Mouse (Mus musculus) naive thymus-derived CD4-positive, alpha-beta T cell, adult 2 months (primary cell): ENCODE measurements at regions not wholly inside any gene's neighbourhood (a gene's known extent, or its start where the extent isn't known, plus 50 kb on each side); places are given as distances from the start of the nearest gene placed in this dataset.

Experiments
- DNase-seq: peaks from one replicate; pipeline ENCODE4 v3.0.0-alpha.2; 2011; ENCODE audit warnings: low read depth

DNA sequence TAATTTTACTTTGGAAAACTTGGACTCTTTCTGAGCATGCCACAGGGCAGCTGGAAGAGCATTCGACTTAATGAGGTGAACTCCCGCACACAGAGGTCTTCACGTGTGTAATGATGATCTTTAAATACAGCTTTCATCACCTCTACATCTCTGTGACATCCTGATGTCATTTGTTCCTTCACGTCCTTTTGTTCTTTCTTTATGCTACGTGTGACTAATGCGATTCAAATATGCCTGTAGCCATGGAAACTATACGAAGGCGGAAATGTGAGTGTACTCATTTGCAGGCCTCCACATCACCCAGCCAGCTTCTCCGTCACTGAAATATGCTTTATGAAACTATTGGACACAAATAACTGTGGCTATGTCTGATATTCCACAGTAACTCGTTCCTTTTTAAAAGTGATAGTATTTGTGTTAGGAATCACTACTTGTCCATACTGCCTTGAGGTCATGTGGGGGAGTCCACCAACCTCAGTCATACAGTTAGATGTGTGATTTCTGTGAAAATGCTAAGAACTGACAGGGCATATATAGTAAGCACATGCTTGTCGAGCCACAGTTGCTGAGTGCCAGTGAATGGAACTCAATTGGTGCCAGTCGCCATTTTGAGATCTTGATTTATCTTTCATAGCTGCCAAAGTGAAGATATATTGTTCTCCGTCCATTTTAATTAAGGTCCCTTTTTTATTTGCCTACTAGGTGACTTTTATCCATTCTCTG, 145.9 kb downstream of the Plk2 start:
- no peak for DNase-seq

DNA sequence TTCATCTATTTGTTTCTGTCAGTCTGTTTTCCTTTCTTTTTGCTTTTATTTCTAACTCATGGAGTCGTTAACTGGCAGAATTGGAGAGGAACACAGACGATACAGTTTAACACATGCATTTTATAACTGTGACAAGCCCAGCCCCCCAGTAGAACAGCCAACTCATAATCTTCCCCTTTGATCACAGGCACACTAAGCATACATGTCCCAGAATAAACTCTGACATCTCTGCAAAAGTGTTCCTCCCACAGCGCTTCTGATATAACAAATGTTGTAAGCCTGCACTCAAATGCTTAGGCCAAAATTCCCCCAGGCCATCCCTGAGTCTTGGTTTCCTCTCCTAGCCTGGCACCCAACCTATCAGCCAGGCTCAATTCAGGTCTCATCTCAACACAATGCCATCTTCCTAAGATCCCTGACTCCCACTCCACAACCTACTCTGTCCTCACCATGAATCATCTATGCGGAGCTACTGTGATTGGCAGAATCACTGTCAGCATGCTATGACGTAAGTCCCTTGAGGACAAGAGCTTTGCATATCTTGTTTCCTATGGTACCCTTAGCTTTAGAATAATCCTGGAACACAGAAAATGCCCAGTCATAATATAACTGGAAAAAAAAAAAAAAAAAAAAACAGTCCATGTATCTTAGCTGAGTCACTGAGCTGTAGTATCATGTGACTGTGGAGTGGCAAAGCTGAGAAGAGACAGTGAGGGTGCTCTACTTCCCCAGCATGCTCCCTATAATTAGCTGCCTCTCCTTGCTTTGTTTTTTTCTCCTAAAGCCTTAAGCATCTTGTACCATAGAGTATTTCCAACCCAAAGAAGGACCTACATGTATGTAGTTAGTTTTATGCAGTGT, 146.7 kb downstream of the Plk2 start:
- DNase-seq = no peak

DNA sequence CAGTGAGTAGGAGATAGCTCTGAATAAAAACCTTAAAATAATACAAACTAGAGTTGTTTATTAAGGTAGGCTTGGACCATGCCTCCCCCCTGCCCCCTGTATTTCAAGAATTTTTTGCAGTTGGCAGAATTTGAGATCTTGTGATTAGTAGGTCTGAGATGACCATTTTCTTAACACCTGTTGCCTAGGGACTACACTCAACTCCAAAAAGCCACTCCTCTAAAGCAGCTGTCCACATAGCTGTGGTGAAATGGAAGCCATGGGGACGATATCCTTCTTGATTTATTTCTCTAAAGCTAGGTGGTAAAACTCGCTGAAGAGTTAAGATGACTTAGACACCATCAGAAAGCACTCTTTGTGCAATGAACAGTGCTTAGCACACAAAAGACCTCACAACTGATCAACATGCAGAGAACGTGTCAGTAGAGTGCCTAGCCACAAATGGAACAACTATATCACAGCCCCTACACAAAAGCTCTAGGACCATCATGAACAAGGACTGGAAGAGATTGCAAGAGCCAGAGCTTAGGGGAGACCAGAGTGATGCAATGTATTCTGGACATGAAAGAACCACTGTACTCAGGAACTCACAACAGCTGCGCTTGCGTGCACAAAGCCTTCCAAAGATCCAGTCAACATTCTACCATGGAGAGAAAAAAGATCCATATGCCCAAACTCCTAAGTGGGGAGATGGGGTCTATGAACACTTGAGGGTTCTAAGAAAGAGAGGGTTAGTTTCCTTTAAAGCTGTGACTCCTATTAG, 147.6 kb downstream of the Plk2 start:
- DNase-seq = no peak

DNA sequence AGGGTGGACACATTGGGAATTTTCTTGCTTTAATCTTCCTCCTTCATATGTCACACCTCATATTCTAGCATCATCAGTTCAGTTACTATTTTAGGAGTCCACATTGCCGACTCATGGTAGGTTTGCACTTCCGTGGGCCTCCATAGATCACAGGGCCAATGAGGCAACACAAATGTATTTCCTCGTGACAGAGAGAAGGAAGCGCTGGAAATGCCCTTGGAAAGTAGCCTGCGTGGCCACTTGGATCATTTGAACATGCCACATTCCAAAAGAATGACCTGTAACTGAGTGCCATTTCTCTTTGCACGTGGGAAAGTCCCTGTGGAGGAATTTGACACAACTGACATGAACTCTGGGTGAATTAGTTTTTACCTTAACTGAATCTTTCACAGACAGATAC, 150.6 kb downstream of the Plk2 start:
- no peak for DNase-seq

DNA sequence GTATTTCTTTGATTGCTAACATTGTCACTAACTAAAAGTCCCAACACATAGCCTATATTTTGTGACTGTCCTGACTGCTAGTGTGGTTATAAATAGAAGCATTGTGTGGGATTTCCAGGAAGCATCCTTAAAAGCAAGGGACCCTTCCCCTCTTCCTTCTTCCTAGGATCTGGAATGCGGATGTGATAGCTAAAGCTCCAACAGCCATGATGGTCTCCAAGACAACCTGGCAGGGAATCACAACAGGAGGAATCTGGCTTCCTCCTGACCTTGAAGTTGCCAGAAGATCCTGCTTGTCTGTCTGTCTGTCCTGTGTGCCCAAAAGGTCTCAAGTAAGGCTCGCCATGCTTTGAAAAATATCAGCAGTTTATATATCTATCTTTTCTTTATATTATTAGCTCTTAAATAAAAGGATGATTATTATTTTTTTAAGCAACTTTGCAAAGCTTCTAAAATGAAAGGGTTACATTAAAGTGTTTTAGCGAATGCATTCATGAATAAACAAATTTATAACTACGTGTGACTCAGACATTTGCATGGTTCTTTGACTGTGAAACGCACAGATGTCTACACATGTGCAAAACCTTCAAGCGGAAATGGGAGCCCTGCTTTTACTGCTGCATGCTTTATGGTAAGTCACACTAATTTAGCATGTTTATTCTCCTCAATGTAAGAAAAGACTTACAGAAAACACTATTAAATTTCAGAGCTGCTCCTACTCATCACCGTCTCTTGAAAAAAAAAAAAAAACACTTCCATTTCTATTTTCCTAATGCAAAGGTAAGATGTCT, 160.9 kb downstream of the Plk2 start:
- DNase-seq = no peak

DNA sequence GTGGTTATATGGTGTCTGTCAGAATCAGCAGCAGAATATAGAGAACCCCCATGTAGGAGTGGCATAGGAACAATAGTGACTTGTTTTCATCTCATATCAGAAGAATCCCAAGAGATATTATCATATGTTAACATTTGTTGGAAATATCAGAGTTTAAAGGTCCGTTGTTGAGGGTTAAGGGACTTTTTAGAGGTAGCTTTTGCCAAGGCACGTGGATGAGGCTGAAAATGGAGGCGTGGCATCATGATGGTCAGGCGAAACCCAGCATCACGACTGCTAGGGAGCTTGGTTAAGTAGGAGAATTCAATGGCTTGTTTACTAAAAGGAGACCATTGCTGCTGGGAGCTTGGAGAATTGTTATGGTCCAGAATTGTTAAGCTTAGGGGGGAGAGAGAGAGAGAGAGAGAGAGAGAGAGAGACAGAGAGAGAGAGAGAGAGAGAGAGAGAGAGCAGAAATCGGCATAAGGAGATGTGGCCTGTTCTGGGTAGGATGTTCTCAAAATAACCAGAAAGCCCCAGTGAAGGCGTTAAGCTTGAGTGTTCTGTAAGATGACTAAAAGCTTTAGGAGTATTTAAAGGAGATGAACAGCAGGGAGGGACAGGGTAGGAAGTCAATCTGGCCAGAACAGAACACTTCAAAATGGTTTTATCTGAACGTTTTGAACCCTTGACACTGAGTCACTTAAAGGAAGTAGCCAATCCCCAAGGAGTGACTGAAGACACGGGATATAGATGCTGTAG, 161.7 kb downstream of the Plk2 start:
- DNase-seq = no peak

DNA sequence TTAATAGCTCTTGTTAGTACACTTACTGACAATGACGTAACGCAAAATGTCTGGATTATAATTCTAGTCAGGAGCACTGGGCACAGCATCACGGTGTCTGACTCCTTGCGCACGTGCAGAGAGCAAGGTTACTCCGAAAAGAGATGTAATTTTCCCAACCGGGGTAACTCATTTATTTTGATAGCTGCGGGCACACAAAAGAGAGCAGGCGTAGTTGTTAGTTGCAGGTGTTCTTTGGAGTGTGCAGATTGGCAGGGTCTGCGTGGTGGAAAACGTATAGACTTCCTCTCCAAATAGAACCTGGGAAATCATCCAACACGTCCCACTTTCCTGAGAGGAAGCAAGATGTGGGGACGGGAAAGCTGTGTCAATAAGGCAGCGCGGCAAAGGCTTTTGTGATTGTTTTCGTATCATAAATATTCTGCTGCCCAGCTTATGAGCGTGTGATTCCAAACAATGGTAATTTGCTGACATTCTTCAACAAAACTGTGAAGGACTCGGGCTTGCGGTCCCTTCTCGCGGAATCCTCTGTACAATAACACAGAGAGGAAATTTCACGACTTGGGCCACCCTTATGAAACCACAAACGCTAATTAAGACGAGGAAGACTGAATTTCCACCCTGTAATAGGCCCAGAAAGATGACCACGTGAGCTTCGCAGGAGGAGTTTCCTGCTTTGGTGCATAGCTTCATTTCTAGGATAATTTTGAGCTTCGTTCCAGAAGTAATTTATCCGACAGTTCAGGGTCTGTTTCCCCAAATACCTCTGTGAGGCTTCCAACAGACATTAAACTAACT, 163.3 kb downstream of the Plk2 start:
- DNase-seq = no peak

DNA sequence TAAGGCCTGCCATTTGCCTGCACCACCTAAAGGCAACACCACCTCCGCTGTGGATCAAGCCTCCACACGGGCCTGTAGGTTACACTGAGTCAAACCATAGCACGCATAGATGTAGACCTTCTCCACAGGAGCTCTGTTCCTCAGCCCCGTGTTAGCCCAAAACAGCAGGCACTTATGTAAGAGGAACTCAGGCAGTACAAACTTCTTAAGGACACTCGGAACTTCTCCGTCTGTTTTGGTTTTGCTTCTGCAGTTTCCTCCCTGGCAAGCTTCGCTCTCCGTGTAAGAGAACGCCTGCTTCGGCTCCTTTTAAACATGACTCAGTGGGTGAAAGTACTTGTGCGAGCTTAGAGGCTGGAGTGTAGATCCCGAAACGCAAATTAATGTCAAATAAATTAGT, 165.7 kb downstream of the Plk2 start:
- no peak for DNase-seq

DNA sequence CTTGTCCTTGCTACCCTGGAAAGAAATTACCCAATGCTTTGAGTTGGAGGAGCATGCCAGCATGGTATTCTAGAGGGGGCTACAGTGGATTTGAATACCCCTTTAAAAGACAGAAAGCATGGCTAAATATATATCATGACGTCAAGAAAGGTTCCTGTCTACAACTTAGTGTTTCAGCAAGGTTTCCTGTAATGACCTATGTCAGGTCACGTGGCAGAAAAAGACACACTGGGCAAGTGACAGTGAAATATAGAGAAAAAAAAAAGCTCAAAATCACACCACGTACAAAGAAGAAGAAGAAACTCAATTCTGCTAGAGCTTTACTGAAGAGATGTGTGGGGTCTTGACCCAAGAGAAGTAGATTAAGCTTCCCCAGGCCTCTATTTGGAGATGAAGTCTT, 167.7 kb downstream of the Plk2 start:
- DNase-seq = no peak

DNA sequence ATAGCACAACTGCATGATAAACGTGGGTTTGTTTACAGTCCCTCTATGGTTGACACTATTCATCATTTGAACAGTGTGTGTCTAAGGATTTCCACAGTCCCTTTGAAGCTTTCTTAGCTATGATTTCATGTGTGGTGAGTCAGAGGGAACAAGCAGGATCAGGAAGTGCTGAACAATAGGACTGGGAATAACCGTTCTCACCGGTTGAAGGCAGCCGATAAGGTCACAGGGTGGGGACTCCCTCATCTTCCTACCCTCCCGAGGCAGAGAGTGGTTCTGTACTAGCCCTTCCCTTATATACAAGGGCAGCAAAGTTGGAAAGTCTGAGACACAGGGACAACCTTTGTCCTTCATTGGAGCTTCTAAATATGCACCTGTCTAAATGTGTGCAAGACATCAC, 168.1 kb downstream of the Plk2 start:
- no peak for DNase-seq

DNA sequence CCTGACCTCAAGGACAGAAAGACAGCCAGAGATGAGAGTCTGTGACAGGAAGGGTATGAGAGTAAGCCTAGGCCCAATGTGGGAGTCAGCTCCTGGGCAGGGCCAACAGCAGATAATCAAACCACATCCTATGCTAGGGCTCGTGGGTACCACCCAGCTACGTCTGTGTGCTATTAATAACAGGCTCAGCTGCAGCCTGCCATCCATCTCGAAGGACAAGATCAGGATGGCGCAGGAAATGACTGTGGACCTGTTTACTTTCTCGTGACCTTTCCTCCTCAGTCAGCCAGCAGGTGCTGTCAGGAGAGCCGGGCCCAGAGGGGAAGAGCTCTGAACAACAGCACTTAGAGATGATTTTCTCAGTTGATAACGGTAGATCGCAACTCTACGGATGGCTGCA, 169.1 kb downstream of the Plk2 start:
- DNase-seq = peak; percentile 37

DNA sequence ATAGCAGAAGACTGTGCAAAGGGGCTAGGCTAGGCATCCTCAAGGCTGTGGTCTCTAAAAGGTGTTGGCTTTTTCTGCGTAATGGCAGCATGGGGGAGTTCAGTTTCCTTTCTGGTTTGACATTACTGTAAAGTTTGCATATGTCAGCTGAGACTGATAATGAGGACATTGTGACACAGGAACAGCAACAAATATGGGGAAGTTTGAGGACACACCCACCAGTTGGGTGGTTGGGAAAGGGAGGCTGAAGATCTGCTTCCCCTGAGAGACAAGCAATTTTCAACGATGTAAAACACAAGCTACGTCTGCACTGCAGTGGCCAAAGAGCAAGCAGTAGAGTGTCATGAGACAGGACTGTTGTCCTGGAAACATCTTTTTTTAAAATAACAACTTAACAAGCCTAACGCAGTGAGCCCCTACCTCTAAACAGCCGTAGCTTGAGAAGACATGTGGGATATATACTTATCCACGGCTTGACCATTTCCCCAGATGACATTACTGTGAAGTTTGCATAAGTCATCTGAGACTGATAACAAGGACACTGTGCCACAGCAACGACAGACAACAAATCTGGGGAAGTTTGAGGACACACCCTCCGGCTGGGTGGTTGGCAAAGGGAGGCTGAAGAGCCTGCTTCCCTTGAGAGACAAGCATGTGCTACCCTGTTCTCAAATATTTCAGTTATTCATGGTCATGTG, 173.8 kb downstream of the Plk2 start:
- DNase-seq = no peak

DNA sequence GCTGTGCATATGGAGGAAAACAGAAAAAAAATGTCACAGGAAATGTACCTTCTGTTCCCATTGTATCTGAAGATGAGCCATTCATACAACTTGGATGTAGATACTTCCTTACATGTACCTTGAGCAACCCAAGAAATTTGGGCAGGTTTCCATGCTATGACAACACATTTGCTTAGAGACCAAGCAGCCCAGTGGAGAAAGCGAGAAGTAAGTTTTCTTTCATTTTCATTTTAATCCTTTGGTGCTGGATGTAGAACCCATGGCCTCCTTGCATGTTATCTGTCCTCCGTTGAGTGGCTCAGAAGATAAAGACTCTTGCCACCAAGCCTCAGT, 174.3 kb downstream of the Plk2 start:
- DNase-seq = no peak

DNA sequence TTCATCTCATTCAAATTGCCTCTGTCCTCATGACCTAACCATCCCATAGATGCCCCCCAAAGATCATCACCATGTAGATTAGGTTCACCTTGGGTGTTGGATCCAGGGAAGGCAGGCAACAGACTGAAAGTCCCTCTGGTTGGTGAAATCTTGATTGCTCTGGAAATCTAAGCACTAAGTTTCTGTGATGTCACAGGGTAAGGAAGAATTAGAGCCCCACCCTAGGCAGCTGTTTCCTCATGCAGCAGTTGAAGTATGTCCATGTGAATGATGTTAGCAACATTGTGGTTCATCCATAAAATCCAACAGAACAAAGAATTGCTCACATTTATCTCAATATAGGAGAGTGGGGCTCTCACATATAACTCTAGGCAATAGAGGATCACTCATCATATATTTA, 175.5 kb downstream of the Plk2 start:
- DNase-seq = no peak

DNA sequence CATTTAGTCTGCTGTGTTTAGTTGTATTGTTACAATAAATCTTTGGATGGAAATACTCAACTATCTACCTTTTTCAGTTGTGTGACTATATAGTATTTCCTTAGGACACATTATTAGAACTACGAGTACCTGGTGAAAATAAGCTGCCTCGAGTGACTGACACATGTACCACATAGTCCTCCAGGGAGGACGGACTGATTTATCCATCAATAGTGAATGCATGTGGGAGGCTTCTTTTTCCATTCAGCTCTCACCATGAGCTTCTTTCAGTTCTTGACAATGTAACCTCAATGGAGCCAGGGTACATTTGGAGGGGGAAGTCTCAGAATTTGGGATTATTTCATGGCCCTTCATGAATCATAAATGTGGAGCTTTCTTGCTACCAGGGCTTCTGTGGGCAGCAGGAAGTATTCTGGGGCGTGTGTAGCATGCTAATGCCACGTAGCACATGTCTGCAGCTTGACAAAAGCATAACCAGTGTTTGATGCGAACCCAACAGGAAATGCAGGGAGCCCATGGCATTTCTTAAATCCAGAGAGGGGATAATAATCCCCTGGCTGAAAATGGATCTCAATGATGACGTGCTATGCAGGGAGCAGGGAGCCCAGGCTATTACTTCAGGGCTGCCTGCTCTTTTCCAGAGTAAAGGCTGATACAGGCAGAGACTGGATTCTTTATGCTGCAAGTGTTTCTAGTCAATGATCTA, 178.7 kb downstream of the Plk2 start:
- no peak for DNase-seq

DNA sequence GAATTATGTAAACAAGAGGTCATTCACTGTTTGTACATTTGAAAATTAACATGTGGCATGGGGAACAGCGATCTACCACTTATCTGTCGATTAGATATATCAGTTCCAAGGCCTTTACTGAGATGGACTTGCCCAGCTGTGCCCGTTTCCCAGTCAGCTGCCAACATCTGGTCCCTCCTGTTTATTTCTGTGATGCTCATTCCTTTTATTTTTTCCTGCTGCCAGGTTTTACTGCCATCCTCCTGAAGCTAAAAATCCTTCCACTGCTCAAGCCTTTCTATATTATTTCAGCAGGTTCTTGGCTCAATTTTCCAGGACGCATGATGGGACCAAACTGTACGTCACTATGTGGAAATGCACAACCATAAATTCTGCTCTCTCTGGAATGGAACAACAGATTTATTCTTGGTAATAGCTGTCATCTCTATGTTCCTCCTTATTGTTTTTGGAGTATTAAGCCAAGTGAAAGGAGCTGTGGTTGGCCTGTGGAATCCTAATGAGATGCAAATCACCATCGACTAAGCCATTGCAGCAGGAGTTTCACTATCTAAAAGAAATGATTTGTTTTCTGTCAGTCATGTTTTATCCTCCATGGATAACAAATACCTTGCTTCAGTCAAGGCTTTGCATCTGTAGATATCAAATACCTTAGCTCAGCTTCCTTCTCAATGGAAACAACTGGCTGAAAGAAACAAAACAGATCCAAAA, 180.1 kb downstream of the Plk2 start:
- no peak for DNase-seq

DNA sequence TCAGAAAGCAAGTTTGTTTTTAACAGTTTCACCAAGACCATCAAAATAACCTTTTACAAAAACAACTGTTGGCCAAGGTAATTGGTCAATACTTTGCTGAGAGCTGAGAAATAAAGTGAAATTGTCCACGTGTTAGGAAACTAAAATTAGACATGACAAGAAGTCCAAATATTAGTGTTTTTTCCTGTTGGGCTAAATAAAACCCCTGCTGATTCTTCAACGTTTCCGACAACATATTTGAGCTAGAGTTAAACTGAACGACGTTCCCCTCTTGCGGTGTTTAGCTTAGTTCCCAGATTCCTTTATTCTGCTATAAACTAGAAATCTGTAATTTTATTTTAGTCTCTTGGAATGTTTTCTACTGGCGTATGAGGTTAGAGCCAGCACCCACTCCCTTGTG, 183.3 kb downstream of the Plk2 start:
- no peak for DNase-seq

DNA sequence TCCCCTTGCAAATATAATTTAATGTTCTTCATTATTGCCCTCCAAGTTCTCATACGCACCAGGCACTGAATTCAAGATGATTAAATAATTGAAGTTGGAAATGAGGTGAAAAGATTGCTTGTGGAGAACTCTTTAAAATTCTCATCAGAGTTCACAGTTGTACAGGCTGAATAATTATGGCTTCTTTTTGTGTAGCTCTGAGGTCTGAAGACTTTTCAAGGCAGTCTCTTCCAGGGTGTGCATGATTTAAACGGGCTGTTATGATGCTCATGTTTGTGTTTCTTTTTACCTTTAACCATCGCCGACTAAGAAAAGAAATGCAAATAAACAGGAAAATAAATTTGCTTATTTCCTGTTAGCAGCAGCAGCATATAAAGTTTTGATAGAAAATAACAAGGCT, 185.3 kb downstream of the Plk2 start:
- no peak for DNase-seq

DNA sequence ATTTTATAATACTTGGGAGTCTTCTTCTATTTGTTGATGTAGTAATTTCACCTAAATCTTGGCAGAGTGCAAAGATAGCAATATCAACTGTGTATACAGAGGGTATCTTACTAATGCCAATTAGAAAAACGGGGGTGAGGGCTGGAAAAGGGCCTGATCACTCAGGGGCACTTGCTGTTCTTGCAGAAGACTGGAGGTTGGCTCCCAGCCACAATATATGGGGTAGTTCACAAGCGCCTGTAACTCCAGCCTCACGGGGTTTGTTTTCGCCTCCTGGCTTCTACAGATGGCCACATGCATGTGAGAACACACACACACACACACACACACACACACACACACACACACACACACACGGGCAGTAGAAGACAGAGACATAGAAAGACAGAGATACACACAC, 185.7 kb downstream of the Plk2 start:
- no peak for DNase-seq
